Mouse (Mus musculus) cerebellum, adult 2 months (tissue): ENCODE data around the gene Tbx18.

Experiments used
- CTCF ChIP-seq: fragments of 200-500 bp; IDR thresholded peaks from 2 replicates; pipeline ENCODE4 v1.5.1; 2011; ENCODE audit warnings: low read depth, mild to moderate bottlenecking, control low read depth, low read length, moderate library complexity, borderline replicate concordance; ENCODE audit not compliant: insufficient read depth
- POLR2A ChIP-seq: fragments of 200-500 bp; IDR thresholded peaks from 2 replicates; pipeline ENCODE4 v1.6.1; 2011; ENCODE audit warnings: low read length, control low read depth, borderline replicate concordance; ENCODE audit not compliant: insufficient read depth

DNA sequence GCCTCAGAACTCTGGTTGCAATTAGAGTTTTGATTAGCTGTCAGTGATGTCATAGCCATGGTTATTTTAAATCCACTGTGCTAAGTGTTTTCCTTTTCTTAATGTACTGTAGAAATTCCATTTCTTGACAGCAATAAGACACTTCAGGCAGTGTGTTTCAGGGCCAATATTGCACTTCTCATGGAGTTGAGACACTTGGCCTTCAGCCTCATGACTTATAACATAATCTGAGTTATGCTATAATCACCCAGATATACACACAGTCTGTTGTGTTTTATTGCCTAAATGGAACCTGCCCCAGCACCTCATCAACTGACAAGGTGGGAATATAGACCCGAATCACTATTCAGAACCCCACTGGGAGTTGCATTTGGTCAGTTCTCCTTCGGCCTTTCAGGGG is 42.9 kb upstream of the Tbx18 start:
- no peak for TF ChIP-seq CTCF
- no peak for TF ChIP-seq POLR2A
